Mouse (Mus musculus) right cerebral cortex, adult 2 months (tissue): ENCODE measurements around the gene Dusp7.
A peak's percentile ranks its signal among the peaks of the same experiment; 100 is the strongest.

Source experiments
- DNase-seq, 2 experiments: peaks; one replicate each; pipeline ENCODE4 v3.0.0; 2021 to 2022; ENCODE audit warnings: low spot score in 2 of 2

Gene Dusp7

DNA sequence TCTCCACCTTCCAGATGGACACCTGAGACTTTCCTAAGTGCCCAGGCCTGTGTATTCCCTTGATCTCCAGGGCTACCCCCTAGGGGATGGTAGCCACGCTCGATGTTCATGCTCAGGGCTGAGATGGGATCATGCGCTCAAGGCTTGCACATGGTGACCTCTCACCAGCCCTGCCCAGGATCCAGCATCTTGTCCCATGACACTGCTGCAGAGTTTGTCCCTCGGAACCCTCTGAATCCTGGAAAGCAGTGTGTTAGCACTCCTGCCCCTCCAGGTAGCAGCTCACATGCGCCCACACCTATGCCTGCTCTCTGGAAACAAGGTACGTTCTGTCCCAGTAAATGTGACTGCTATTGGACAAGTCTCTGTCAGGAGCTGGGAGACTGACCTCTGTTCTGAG, 13.6 kb upstream of the Dusp7 start:
- no peak for DNase-seq

DNA sequence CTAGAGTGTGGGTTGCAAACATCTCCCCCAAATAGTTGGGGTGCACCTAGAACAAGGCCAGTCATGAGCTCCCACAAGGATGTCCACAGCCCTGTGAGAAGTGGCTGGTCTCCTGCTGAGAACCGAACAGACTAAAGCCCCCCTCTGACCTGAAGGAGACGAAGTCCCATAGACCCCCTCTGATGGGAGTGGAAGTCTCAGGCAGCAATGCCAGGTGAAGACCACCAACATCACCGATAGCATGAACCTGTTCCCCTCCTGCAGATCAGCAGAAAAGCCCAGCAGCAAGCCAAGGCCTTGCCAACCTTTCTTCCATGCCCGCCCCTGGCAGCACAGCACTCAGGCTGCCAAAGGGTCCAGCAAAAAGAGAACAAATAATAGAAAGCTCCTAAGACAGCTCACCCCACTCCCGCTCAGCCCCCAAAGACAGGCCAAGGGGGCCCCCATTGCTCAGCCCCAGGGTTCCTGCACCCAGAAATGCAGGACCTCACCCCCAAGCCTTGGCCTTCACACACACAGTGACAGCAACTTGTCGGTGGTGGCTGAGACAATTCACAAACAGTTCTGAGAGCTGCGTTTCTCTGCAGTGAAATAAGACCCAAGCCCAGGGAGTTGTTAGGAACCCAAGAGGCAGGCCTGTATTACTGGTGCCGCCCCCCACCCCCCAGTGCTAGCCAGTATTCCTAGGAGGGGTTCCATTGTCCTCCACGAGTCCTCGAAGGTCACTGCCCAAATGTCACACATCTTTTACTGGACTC, 13.0 kb upstream of the Dusp7 start:
- no peak for DNase-seq

DNA sequence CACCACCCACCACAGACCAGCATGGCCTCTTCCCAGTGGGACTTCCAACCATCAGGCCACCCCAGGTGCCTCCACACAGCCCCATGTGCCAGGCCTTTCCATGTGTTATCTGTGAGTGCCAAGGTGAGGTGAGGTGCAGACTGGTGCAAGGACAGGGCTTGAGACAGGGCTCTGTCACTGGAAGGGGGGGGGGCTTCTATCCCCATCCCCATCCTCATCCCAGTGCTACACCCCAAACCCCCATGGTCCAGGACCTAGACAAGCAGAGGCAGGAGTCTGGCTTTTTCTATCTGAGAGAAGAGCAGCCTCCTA, 12.5 kb upstream of the Dusp7 start:
- DNase-seq, result no peak

DNA sequence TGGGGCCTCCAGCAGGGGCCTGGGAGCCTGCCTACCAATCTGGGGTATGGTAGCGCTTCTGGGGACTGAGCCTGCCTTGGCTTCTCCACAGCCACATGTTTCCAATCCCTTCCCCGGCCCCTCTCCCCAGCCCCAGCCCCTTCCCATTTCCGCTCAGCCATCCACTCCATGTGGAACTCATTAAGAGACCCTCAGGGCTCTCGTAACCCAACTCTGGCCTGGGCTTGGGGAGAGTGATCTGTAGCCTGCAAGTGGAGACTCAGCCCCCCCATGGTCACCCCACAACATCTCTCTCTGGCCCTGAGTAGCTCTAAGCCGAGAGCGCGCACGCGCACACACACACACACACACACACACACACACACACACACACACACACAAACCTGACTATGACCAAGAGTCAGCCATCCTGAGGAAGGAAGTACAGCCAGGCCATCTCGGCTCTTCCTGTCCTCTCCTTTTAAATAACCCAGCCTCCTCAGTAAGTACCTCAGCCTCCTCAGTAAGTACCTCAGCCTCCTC, 12.0 kb upstream of the Dusp7 start:
- no peak for DNase-seq

DNA sequence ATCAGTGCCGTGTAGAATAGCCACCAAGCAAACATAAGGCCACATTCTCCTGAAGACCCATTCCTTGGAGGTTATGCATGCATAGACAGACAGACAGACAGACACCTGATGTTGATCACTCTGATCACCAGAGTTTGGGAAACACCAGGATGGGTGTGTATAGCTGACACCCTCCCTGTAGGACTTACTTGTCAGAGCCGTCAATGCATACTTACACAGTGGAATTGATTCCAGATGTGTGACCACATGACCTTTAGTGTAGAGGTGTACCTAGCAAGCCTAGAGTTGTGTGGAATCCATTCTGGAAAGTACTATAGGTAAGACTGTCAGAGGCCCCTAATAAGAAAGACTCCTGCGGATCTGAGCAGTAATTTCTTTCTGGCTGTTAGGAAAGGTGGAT, 11.3 kb upstream of the Dusp7 start:
- no peak for DNase-seq

DNA sequence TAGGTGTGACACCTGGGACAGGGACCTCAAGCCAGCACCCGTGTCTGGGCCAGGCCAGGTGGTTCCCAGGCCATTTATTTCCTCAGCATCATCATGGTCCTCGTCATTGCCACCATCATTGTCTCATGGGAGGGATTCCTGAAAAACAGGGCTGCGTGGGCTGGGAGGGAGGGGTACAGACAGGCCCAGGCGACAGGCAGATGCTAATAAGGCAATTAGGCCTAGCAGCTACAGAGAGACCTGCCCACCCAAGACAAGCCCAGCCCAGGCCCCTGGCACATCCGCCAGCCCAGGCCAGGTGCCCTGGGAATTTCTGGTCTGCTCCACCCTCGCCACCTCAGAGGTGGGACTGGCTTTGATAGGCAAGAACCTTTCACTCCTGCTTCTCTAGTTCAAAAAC, 9.1 kb upstream of the Dusp7 start:
- DNase-seq, result no peak

DNA sequence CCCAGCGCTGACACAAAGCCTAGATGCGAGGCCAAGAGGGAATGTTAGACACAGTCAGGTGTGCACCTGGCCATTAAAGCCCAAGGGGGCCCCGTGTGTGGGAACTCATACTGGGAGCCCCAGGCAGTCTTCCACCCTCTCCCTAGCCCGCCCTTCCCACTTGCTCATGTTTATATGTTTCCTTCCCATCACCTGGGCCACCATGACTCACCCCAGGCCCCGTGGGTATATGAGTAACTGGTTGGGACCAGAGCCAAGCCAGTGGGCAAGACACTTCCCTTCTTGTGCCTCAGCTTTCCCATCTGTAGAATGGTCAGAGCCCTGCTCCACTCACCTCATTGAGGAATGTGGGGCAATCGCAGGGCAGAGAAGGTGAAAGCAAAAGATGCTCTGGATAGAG, 7.3 kb upstream of the Dusp7 start:
- DNase-seq, result no peak

DNA sequence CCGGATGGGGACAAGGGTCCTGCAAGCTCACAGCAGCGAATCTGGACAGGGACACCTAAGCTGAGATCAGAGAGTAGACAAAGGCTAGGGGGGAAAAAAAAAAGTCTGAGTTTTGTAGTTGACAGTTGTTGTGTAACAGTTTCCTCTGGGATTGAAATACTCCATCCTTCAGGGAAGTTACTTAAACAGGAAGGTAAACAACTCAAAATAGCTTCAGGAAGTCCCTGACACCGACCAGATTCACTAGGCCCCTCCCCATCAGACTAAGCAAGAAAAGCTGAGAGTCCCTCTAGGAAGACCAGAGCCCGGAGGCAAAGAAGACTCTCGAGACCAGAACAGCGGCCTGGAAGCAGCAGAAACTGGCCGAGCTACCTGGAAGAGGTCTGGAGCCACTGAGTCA, 3.1 kb upstream of the Dusp7 start:
- no peak for DNase-seq

DNA sequence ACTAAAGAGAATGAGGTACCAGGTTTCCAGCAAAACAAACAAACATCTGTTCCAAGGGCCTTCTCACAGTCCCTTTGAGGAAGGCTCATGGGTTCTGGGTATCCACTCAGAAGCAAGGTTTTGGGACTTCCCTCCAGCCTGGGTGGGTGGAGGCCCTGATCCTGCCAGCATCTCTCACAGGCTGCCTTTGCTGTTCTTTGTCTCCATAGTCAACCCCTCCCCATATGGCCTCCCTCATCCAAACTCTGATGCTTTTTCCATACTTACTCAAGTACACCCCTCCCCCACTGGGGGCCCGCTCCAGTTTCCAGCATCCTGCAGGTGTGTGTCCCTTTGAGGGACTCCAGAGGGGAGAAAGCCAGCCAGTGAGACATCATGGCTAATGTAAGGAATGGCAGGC, 2.2 kb upstream of the Dusp7 start:
- no peak for DNase-seq

DNA sequence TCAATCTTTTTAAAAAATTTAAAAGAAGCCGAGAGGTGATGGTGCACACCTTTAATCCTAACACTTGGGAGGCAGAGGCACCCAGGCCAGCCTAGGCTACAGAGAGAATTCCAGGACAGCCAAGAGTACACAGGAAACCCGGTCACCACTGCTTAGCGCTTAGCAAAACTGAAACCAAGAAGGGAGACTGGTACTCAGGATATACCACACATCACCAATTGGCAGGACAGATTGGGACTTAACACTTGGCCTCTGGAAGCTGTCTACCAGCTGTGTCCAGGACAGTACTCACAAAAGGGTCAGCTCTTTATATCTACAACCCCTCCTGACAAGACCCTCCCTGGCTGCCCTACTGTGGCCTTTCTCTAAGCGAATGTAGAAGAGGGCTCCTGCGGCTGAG, 1.4 kb upstream of the Dusp7 start:
- no peak for DNase-seq

DNA sequence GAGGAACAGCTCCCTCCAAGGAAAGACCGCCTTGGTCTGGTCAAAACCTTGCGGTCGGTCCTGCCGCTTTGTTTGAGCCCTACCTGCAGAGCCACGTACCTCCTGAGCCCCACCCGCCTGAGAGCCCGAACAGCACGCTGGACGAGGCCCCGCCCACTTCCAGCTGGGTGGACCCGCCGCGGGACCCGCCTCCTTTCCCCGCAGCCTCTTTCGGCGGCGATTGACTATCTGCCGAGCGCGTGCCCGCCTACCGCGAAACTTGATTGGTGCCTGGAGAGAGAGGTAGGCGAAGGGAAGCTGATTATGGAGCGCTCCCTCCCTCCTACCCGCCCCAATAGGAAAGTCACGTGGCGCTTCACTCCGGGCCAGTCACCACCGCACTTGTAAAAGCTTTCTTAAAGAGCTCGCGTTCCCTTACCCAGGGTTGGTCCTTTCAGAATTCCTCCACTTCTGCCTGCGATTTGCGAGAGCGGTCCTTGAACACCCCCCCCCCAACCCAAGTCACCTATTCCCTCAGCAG, 780 bp upstream of the Dusp7 start:
- peak; percentile 98 for DNase-seq

DNA sequence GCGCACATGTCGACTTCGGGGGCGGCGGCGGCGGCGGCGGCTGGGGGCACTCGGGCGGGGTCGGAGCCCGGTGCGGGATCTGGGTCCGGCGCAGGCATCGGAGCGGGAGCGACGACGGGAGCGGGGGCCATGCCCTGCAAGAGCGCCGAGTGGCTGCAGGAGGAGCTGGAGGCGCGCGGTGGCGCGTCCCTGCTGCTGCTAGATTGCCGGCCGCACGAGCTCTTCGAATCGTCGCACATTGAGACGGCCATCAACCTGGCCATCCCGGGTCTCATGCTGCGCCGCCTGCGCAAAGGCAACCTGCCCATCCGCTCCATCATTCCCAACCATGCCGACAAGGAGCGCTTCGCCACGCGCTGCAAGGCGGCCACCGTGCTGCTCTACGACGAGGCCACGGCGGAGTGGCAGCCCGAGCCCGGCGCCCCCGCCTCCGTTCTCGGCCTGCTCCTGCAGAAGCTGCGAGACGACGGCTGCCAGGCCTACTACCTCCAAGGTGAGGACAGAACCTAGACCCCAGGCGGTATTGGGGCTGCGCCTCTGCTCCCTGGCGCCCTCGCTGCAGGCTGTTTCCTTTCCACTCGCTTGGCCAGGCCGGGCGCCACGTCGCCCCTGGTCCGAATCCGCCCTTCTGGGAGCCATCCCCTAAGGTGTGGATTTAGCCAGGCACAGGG, 534 bp downstream of the Dusp7 start:
- peak; percentile 50 to 56 for DNase-seq

DNA sequence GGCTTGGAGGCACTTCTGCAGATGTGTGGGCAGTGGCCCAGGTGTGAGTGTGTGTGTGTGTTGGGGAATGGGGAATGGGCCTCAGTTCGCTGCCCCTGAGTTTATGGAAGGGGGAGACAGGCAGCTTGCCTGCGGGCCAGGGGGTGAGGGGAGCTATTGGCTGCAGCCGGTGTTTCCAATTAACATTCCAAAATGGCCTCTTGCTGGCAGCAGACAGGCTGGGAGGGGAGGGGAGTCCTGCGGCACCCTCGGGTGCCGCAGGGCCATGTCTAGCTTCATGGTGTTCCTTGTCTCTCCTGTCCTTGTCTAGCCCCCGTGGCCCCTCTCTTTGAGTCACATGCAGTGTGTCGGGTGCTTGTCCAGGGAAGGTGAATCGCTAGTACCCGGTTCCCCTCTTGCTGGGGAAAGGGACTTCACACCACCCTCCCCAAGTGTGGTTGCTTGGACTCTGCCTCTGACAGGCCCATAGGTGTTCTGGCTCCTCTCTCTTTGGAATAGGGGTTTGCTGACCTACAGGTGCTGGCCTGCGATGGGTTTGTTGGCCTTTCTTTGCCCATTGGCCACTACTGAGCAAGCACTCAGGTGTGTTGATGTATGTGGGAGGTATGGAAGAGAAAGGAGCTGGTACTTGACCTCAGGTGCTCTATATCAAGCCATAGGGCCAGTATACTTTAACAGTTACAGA, 1.5 kb downstream of the Dusp7 start:
- no peak for DNase-seq

DNA sequence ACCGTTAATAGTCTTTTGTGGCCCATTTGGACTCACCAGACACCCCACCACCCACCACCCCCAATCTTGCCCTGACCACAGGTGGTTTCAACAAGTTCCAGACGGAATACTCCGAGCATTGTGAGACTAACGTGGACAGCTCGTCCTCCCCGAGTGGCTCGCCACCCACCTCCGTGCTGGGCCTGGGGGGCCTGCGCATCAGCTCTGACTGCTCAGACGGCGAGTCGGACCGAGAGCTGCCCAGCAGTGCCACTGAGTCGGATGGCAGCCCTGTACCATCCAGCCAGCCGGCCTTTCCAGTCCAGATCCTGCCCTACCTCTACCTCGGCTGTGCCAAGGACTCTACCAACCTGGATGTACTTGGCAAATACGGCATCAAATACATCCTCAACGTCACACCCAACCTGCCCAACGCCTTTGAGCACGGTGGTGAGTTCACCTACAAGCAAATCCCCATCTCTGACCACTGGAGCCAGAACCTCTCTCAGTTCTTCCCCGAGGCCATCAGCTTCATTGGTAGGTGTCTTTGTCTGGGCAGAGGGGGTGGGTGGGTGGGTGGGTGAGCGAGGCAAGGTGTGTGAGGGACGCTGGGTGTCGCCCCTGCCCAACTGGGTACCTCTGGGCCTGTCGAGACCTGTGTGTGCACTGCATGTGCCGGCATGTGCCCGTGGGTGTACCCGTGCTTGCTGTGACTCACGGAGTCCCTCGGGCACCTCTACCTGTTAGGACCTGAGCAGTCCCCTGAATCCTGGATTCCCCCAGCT, 2.4 kb downstream of the Dusp7 start:
- DNase-seq, result no peak

DNA sequence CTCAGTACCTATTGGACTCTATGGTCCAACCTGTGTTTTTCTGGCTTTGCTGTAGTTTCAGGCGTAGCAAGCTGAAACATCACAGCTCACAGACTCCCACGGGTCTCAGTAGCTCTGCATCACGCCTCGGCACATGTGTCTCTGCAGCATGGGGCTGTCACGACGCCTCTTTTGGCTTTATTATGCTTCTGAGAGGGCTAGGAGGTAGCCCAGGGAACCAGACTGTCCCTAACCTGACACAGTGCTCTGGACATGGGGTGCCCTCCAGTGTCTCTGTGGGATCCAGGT, 2.9 kb downstream of the Dusp7 start:
- peak; percentile 77 to 80 for DNase-seq

DNA sequence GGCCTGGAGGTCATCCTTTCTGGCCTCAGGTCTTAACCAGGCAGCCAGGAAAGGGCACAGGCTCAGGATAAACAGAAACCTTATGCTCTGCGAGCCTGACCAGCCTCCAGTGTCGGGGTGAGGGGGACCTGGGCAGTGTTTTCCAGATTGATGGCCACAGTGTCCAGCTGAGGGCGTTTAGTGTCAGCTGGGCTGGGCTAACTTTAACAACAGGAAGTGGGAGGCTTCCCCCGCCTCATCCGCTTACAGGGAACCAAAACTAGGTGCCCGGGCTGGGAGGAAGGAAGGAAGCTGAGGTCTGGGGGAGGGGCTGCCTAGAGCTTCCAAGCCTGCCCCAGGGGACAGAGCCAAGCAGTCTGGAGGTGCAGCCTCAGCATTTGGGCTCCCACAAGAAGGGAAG, 3.3 kb downstream of the Dusp7 start:
- DNase-seq, result peak; percentile 72 to 81

DNA sequence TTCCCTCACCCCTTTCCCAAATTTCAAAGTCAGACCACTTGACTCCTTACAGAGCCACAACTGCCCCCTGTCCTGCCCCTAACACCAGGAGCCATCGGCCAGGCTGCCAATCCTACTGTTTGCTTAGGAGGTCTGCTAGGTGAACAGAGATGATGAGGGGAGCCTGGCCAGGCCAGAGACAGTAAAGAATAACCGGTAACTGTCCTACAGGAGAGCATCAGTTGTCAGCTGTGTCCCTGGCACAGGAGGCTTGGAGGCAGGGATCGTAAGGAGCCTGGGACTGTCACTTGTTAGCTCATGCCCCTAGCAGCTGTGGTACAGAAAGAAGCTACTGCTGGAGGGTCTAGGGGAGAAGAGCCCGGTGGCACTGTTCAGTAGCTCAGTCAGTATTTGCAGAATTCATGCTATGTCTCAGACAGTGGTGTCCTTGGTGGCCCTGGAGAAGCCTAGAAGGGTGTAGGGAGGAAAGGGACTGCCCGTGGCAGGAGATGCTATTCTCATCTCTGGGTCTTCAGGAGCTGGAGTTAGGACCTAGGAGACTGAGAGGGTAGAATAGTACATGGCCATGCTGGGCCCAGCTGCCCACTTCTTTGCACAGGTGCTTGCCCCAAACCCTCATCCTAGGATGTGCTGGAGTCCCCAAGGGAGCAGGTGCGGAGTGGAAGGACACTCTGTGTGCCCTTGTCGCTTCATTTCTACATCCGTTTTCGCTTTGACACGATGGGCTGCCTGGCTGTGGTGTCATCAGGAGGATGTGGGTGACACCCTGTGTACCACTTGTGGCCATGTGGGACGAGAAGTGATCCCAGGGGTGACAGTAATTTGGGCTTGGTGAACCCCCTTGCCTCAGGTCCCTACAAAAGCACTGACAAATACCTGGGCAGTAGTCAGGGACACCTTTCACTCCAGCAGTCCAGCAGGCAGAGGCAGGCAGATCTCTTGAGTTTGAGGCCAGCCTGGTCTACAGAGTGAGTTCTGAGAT, 4.3 kb downstream of the Dusp7 start:
- DNase-seq, result no peak

DNA sequence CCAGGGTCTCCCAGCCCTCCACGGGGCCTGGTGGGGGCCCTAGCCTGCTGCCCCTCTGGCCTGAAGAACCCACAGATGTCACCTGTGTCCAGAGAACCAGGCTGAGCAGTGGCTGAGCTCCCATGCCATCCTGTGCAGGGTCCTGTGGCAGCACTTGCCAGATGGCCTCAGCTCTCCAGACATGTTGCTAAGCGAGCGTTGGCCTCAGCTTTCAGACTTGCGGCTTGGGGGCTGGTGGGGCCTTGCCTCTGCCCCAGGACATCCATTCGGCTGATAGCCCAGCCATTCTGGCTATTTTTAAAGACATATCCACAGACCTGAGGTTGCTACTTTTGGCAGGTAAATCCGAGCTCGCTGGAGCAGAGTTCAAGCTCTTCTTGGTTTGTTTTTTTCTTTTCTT, 5.5 kb downstream of the Dusp7 start:
- DNase-seq, result no peak

DNA sequence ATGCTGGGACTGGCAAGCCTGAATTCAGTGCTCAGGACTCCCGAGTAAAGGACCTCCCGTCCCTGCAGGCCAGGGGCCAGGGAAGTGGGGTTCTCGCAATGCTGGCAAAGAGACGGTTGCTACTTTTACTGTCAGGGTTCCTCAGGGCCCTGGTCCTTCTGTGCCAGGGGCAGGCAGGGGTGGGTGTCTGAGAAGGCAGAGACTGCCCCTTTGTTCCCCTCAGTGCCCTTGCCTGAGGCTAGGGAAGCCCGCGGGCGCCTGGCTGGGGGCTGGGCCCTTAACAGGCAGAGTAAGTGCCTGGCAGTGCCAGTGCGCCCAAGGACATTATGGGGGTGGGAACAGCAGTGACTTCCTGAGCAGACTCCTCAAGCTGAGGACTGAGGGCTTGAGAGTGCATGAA, 8.8 kb downstream of the Dusp7 start:
- no peak for DNase-seq

DNA sequence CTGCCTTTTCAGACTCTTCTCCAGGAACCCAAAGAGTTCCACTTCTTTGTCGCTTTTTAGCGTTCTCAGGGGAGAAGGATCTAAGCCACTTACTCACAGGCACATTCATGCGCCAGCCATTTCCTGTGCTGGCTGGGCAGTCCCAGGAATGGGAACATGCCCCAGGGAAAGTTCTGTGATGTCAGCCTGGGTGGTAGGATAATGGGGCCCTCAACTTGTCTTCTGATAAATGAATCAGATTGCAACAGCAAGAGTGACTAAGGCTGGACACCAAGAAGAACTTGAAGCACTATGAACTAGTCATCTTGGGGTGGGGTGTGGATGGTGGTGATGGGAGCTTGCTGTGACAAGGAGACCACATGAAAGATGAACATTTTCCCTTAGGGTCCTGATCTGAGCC, 9.6 kb downstream of the Dusp7 start:
- no peak for DNase-seq

DNA sequence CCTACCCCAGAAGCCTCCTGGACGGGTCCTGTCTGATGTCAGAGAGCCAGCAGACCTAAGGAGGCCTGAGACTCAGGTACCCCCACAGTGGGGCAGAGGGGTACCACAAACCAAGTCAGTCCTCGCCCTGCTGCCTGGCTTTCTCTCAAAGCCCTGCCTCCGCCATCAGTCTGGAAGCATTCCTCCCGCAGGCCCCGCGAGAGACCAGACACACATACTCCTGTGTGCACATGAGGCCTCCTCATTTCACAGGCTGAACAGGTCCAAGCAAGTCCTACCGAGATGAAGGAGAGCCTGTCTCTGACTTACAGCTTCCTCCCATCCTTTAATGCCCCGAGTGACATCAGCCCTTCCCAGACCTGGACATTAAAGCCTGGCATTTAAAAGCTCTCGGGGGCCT, 10.3 kb downstream of the Dusp7 start:
- DNase-seq, result no peak
